Mouse (Mus musculus) intestine, embryonic 14.5 days (tissue): Measurements from ENCODE around the gene Pcgf1. TPM values are rescaled to one million over a fixed set of nuclear protein-coding genes. Genes with fewer than 3 reads are reported as not detected.

Experiments used
- ATAC-seq: fragments of 200-750 bp; cut with Nextera tagmentation; replicated peaks from 2 replicates; pipeline ENCODE4 v1.8.0; 2017; ENCODE audit warnings: low read depth, moderate number of reproducible peaks, moderate TSS enrichment, moderate library complexity; ENCODE audit not compliant: low FRiP score, low TSS enrichment
- DNase-seq: peaks from one replicate; pipeline ENCODE4 v3.0.0-alpha.2; 2018; ENCODE audit warnings: low spot score
- H3K27ac ChIP-seq: fragments of 300-500 bp; sonication (generic); 2 replicates; pipeline ENCODE4 v1.5.1; 2014; ENCODE audit warnings: low read depth, mild to moderate bottlenecking, control low read depth
- H3K27me3 ChIP-seq: fragments of 300-500 bp; sonication (generic); replicated peaks from 2 replicates; pipeline ENCODE4 v1.6.1; 2014; ENCODE audit warnings: low read length, control low read depth; ENCODE audit not compliant: control insufficient read depth, insufficient read depth
- H3K36me3 ChIP-seq: fragments of 300-500 bp; sonication (generic); 2 replicates; pipeline ENCODE4 v1.6.1; 2014; ENCODE audit warnings: low read length, control low read depth; ENCODE audit not compliant: control insufficient read depth, insufficient read depth
- H3K4me1 ChIP-seq: fragments of 300-500 bp; sonication (generic); replicated peaks from 2 replicates; pipeline ENCODE4 v1.6.1; 2014; ENCODE audit warnings: low read length, control low read depth, mixed read lengths; ENCODE audit not compliant: control insufficient read depth, insufficient read depth
- H3K4me2 ChIP-seq: fragments of 300-500 bp; sonication (generic); 2 replicates; pipeline ENCODE4 v1.6.1; 2014; ENCODE audit warnings: low read length
- H3K4me3 ChIP-seq: fragments of 300-500 bp; sonication (generic); 2 replicates; pipeline ENCODE4 v1.5.1; 2014; ENCODE audit warnings: low read depth, low read length, control low read depth, mixed read lengths
- H3K9ac ChIP-seq: fragments of 300-500 bp; sonication (generic); 2 replicates; pipeline ENCODE4 v1.6.1; 2014; ENCODE audit warnings: mild to moderate bottlenecking, low read length
- H3K9me3 ChIP-seq: fragments of 300-500 bp; sonication (generic); 2 replicates; pipeline ENCODE4 v1.6.1; 2016; ENCODE audit warnings: low read length, control low read depth; ENCODE audit not compliant: control insufficient read depth
- WGBS: fragments of 180-500 bp; shearing (Covaris S2); extraction: QIAGEN DNeasy Blood & Tissue Kit; methylation state at CpG from one replicate; pipeline ENCODE4 v1.1.7; 2014; 5-methylcytosine and 5-hydroxymethylcytosine counted together
- polyA plus RNA-seq: library from polyadenylated mRNA; unstranded; fragments of >200 nt; fragmentation: Nextera tagmentation; extraction: Ambion mirVana; gene quantifications from 2 replicates; pipeline ENCODE4 v1.2.1, GENCODE M21; 2014

The Pcgf1 gene
- polyA plus RNA-seq, 1 experiment from 2014 or later = 45.5 TPM

GRCm38 (mm10) chr6:83101688-83102556 lies 24.3 kb downstream of the Pcgf1 start:
- H3K4me1 ChIP-seq = peaks cover 13% of the 10 kb centered on the region
- DNase-seq (peak; percentile 90), ATAC-seq (peak; percentile 84)
- peak overlapping the region; percentile 78 for H3K9ac ChIP-seq
- peak overlapping the region; percentile 79 for H3K4me3 ChIP-seq
- H3K36me3 ChIP-seq = no peaks in the 10 kb centered on the region
- no peaks in the 10 kb centered on the region for H3K27me3 ChIP-seq
- H3K27ac ChIP-seq = peak overlapping the region; percentile 77
- peak overlapping the region; percentile 100 for H3K4me2 ChIP-seq
- WGBS = under 1% methylated on average over 69 of the region's 74 CpGs
- H3K9me3 ChIP-seq = no peaks in the 10 kb centered on the region

DNA sequence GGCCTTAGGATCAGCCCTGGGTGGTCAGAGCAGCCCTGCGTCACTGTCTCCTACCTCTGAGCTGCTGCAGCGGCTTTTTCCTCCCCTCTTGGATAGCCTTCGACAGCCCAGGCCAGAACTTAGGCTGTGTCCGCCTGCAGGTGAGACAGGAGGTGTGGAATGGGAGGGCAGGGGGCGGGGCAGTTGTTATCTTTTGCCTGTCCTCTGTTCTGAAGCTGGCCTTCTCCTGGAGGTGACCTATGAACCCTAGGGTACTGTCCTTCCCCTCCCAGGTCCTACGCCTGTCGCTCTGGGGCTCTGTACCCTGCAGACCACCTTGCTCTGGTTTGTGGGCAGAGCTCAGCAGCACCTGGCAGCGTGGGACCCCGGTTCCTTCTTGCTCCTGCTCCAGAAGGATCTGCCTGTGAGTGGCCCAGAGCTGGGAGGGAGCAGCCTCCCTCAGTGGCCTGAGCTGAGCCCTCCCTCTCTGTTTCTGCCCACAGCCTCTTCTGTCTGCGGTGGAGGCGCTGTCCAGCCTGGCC lies 25.5 kb downstream of the Pcgf1 start:
- no peak overlapping the region for H3K4me3 ChIP-seq
- WGBS = 48% methylated on average over 11 of the region's 11 CpGs
- no peaks in the 10 kb centered on the region for H3K27me3 ChIP-seq
- H3K27ac ChIP-seq = no peak overlapping the region
- no peaks in the 10 kb centered on the region for H3K36me3 ChIP-seq
- H3K9ac ChIP-seq = no peak overlapping the region
- DNase-seq = no peak
- H3K4me2 ChIP-seq = peak overlapping the region; percentile 100; the same call in 1 of the 2 replicates
- ATAC-seq = no peak
- H3K9me3 ChIP-seq = no peaks in the 10 kb centered on the region
- peaks cover 13% of the 10 kb centered on the region for H3K4me1 ChIP-seq

- H3K27me3 ChIP-seq = no peaks in the 10 kb centered on the region
- H3K4me1 ChIP-seq = peaks cover 13% of the 10 kb centered on the region
- no peak for ATAC-seq
- WGBS = 82% methylated on average over 4 of the region's 4 CpGs
- H3K36me3 ChIP-seq = no peaks in the 10 kb centered on the region
- H3K9me3 ChIP-seq = no peaks in the 10 kb centered on the region
- no peak overlapping the region for H3K4me2 ChIP-seq
- H3K9ac ChIP-seq = no peak overlapping the region
- no peak overlapping the region for H3K4me3 ChIP-seq
- DNase-seq = no peak
- no peak overlapping the region for H3K27ac ChIP-seq
Observed at GRCm38 (mm10) chr6:83104158-83104557, 26.5 kb downstream of the Pcgf1 start.

DNA sequence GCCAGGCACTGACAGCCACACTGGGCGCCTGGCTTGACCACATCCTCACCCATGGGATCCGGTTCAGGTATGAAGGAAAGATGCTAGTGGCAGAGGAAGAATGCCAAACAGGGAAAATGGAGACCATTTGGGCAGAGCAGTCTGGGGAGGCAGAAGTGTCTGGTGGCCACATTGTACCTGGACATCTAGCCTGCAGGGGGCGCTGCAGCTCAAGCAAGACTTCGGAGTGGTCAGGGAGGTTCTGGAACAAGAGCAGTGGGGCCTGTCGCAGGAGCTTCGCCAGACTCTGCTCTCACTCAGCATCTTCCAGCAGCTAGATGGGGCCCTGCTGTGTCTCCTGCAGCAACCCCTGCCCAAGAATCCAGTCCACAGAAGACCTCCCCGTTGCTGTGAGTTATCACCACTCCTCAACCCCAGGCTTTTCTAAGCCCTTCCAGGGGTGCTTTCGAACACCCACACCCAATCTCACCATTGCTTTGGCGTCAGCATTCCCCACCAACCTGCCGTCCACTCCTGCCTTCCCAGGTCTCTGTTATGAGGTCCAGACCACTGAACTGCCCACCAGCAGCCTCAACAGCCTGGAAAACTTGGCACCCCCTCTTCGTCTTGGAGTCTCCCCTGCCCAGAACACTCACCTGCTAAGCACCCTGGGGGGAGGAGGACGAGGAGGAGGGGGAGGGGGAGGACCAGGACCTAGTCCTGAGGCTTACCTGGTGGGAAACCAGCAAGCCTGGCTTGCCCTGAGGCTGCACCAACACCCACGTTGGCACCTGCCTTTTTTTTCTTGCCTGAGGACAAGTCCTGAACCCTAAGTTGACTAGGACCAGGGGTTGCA lies 30.1 kb downstream of the Pcgf1 start:
- peak overlapping the region; percentile 85 for H3K4me2 ChIP-seq
- no peak overlapping the region for H3K9ac ChIP-seq
- no peaks in the 10 kb centered on the region for H3K27me3 ChIP-seq
- DNase-seq (peak; percentile 87), ATAC-seq (0 out of 2 replicates have a peak, but pooled peaks have one; percentile 12)
- WGBS = 38% methylated on average over 13 of the region's 13 CpGs
- 0 out of 2 replicates have a peak overlapping the region, but pooled peaks have one; percentile 77 for H3K27ac ChIP-seq
- H3K36me3 ChIP-seq = peaks cover 15% of the 10 kb centered on the region
- peak overlapping the region; percentile 99 for H3K4me3 ChIP-seq
- peaks cover 9% of the 10 kb centered on the region for H3K4me1 ChIP-seq
- H3K9me3 ChIP-seq = no peaks in the 10 kb centered on the region

DNA sequence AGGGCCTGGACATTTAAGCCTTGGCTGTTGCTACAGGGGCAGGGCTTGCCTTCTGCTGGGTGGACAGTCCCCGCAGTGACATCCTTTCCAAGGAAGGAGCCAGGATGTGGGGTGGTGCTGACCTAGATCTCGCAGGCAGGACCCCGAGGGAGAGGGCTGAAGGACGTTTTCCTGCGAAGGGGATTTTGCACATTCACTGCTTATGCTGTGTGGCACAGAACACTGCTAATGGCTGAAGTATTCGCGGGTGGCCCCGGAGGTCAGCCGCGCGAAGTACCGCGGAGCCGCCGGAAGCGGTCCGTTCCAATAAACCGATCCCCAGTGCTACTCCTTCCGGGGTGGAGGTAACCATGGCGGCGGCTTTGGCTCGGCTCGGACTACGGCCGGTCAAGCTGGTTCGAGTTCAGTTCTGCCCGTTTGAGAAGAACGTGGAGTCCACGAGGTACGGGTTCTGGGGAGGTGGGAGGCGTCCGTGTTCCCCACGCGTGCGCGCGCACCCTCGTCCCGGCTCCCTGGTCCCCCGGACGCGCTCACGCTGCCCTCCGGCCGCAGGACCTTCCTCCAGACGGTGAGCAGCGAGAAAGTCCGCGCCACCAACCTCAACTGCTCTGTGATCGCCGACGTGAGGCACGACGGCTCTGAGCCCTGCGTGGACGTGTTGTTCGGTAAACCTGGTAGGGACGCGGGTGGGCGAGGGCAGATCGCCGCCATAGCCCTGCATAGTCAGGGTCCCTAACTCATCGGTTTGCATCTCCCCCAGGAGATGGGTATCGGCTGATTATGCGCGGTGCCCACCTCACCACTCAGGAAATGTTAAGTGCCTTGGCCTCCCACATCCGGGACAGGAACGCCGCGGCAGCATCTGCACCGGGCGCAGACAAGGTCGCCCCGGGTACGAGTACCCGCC lies 31.3 kb downstream of the Pcgf1 start, which contains the start of gene Mrpl53:
Mrpl53 (plus strand) TSS at position 279 of the 907 bp plus-strand sequence.
- DNase-seq (peak; percentile 90), ATAC-seq (peak; percentile 88)
- Histone ChIP-seq H3K36me3 (peaks cover 15% of the 10 kb centered on the region), H3K9me3 (no peaks in the 10 kb centered on the region), H3K4me3 (peak within 1 kb of the TSS; percentile 99), H3K4me2 (peak within 1 kb of the TSS; percentile 85), H3K27me3 (no peaks in the 10 kb centered on the region), H3K27ac (peak within 1 kb of the TSS; percentile 77), H3K9ac (peak within 1 kb of the TSS; percentile 84), H3K4me1 (peaks cover 6% of the 10 kb centered on the region)
- WGBS = under 1% methylated on average over 75 of the region's 76 CpGs

DNA sequence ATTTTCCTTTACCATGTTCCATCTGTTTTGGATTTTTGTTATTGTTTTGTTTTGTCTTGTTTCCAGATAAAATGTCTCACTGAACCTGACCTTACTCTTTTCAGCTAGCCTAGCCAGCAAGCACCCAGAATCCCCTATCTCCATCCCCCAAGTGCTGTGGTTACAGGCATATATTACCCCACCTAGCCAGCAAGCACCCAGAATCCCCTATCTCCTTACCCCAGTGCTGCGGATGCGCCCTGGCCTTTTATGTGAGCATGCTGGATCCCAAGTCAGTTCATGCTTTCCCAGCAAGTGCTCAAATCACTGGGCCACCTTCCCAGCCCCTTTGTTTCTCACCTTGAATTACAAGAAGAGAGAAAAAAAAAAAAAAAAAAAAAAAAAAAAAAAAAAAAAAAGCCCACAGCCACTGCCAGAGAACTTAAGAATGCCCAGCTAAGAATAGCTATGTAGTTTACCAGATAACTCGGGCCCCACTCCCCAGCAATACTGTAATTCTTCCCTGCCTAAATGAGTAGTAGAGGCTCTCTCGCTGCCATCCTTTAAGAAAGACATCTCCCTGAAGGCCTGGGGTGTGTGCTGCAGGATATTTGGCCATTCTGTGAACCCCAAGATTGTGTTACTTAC lies 34.0 kb downstream of the Pcgf1 start:
- H3K27ac ChIP-seq = no peak overlapping the region
- ATAC-seq = no peak
- H3K36me3 ChIP-seq = peaks cover 16% of the 10 kb centered on the region
- no peaks in the 10 kb centered on the region for H3K27me3 ChIP-seq
- 87% methylated on average over 4 of the region's 4 CpGs for WGBS
- DNase-seq = no peak
- H3K4me3 ChIP-seq = no peak overlapping the region
- H3K4me1 ChIP-seq = peaks cover 19% of the 10 kb centered on the region
- no peak overlapping the region for H3K4me2 ChIP-seq
- no peaks in the 10 kb centered on the region for H3K9me3 ChIP-seq
- H3K9ac ChIP-seq = no peak overlapping the region

GRCm38 (mm10) chr6:83115011-83115671 lies 37.5 kb downstream of the Pcgf1 start, which contains the start of gene Mogs:
TSS of gene Mogs (plus strand) at chr6:83115496.
- H3K4me1 ChIP-seq = peaks cover 21% of the 10 kb centered on the region
- H3K27me3 ChIP-seq = no peaks in the 10 kb centered on the region
- H3K27ac ChIP-seq = peak within 1 kb of the TSS; percentile 76
- H3K9ac ChIP-seq = peak within 1 kb of the TSS; percentile 80
- peak within 1 kb of the TSS; percentile 95 for H3K4me2 ChIP-seq
- H3K4me3 ChIP-seq = peak within 1 kb of the TSS; percentile 79
- under 1% methylated on average over 55 of the region's 58 CpGs for WGBS
- no peaks in the 10 kb centered on the region for H3K9me3 ChIP-seq
- DNase-seq (peak; percentile 92), ATAC-seq (peak; percentile 88)
- peaks cover 46% of the 10 kb centered on the region for H3K36me3 ChIP-seq
